Mouse (Mus musculus): ENCODE results near the gene Odf3l1.

GRCm38 (mm10) chr9:56884328-56884727 is 19.8 kb upstream of the Odf3l1 start:
- TF ChIP-seq CTCF (IDR thresholded peaks at IDR 0.05; ENCODE audit: borderline replicate concordance, insufficient read depth, low read length) (no peak), POLR2A (IDR thresholded peaks at IDR 0.05; ENCODE audit: low read depth, low read length) (no peak)

Measured in embryonic fibroblast, embryonic 13.5 days (primary cell).